ENCODE assay signal across 8 mouse cellular contexts in genomic region chr2:158410022-158411014, GRCm38 (mm10). TPM values are rescaled to one million over a fixed set of nuclear protein-coding genes. Genes with fewer than 3 reads are reported as not detected.
A peak's percentile ranks its signal among the peaks of the same experiment; 100 is the strongest.
DNase-seq lines count a peak whose midpoint lies in the region; ATAC-seq lines count a peak whose summit lies in the region.

No protein-coding gene starts in this region.

- H3K4me2 ChIP-seq in forebrain, embryonic 16.5 days (ENCODE audit: low read length), result peak overlapping the region; percentile 98
- H3K4me2 ChIP-seq in hindbrain, embryonic 13.5 days, result peak overlapping the region; percentile 96
- peak overlapping the region; percentile 87 for H3K4me2 ChIP-seq in limb, embryonic 15.5 days
- peak overlapping the region; percentile 93 for H3K4me2 ChIP-seq in midbrain, embryonic 16.5 days (ENCODE audit: low read length)

- peaks cover 22% of the 10 kb centered on the region for H3K4me1 ChIP-seq in forebrain, embryonic 16.5 days (replicated peaks; ENCODE audit: control insufficient read depth, insufficient read depth, low read length)
- peaks cover 37% of the 10 kb centered on the region for H3K4me1 ChIP-seq in hindbrain, embryonic 13.5 days (replicated peaks)
- H3K4me1 ChIP-seq in limb, embryonic 15.5 days, result peaks cover 19% of the 10 kb centered on the region
- H3K4me1 ChIP-seq in midbrain, embryonic 16.5 days (ENCODE audit: control insufficient read depth, insufficient read depth, low read length), result peaks cover 31% of the 10 kb centered on the region

- H3K9me3 ChIP-seq in forebrain, embryonic 16.5 days (ENCODE audit: control insufficient read depth, low read length), result no peaks in the 10 kb centered on the region
- H3K9me3 ChIP-seq in hindbrain, embryonic 13.5 days, result no peaks in the 10 kb centered on the region
- no peaks in the 10 kb centered on the region for H3K9me3 ChIP-seq in limb, embryonic 15.5 days
- H3K9me3 ChIP-seq in midbrain, embryonic 16.5 days (replicated peaks; ENCODE audit: control insufficient read depth, low read length, poor library complexity, severe bottlenecking), result no peaks in the 10 kb centered on the region

- H3K27ac ChIP-seq in forebrain, embryonic 16.5 days (ENCODE audit: low read length), result peak overlapping the region; percentile 81
- peak overlapping the region; percentile 96 for H3K27ac ChIP-seq in hindbrain, embryonic 13.5 days
- H3K27ac ChIP-seq in limb, embryonic 15.5 days, result peak overlapping the region; percentile 83
- H3K27ac ChIP-seq in midbrain, embryonic 16.5 days (ENCODE audit: low read length), result peak overlapping the region; percentile 92

- no peaks in the 10 kb centered on the region for H3K36me3 ChIP-seq in forebrain, embryonic 16.5 days (ENCODE audit: control insufficient read depth, insufficient read depth)
- H3K36me3 ChIP-seq in hindbrain, embryonic 13.5 days, result no peaks in the 10 kb centered on the region
- no peaks in the 10 kb centered on the region for H3K36me3 ChIP-seq in limb, embryonic 15.5 days
- H3K36me3 ChIP-seq in midbrain, embryonic 16.5 days (ENCODE audit: control insufficient read depth, insufficient read depth, low read length), result no peaks in the 10 kb centered on the region

- ATAC-seq in forebrain, embryonic 16.5 days, result peak; percentile 26
- ATAC-seq in hindbrain, embryonic 13.5 days (ENCODE audit: low FRiP score), result peak; percentile 52
- ATAC-seq in limb, embryonic 15.5 days (ENCODE audit: insufficient number of reproducible peaks, low FRiP score, low TSS enrichment, low read depth), result peak; percentile 69
- peak; percentile 66 for ATAC-seq in midbrain, embryonic 16.5 days

- H3K4me3 ChIP-seq in forebrain, embryonic 16.5 days (replicated peaks; ENCODE audit: low read length), result peak overlapping the region; percentile 97
- H3K4me3 ChIP-seq in hindbrain, embryonic 13.5 days, result peak overlapping the region; percentile 80
- peak overlapping the region; percentile 87 for H3K4me3 ChIP-seq in limb, embryonic 15.5 days
- H3K4me3 ChIP-seq in midbrain, embryonic 16.5 days (ENCODE audit: low read depth, low read length), result peak overlapping the region; percentile 67

- DNase-seq in layer of hippocampus, postnatal 10 days (ENCODE audit: low spot score in 2 of 2), result peak; percentile 43 to 55
- no peak for DNase-seq in layer of hippocampus, adult 18-20 months (ENCODE audit: low spot score in 2 of 2)
- DNase-seq in cerebellum, adult 8-10 months, result peak; percentile 47
- peak; percentile 16 to 20 for DNase-seq in spleen, postnatal 36 days (ENCODE audit: low spot score in 2 of 2)

- 3% methylated on average over 34 of the region's 67 CpGs for WGBS in forebrain, embryonic 16.5 days
- 3% methylated on average over 47 of the region's 67 CpGs for WGBS in hindbrain, embryonic 13.5 days
- WGBS in limb, embryonic 15.5 days, result 2% methylated on average over 60 of the region's 67 CpGs
- WGBS in midbrain, embryonic 16.5 days, result 3% methylated on average over 45 of the region's 67 CpGs

- peak overlapping the region; percentile 92 for H3K9ac ChIP-seq in forebrain, embryonic 16.5 days (replicated peaks; ENCODE audit: low read depth, low read length)
- H3K9ac ChIP-seq in hindbrain, embryonic 13.5 days, result peak overlapping the region; percentile 88
- peak overlapping the region; percentile 85 for H3K9ac ChIP-seq in limb, embryonic 15.5 days
- H3K9ac ChIP-seq in midbrain, embryonic 16.5 days (ENCODE audit: low read depth, low read length), result peak overlapping the region; percentile 90

- no peaks in the 10 kb centered on the region for H3K27me3 ChIP-seq in forebrain, embryonic 16.5 days (replicated peaks; ENCODE audit: control insufficient read depth, insufficient read depth, low read length)
- no peaks in the 10 kb centered on the region for H3K27me3 ChIP-seq in hindbrain, embryonic 13.5 days
- no peaks in the 10 kb centered on the region for H3K27me3 ChIP-seq in limb, embryonic 15.5 days
- H3K27me3 ChIP-seq in midbrain, embryonic 16.5 days (ENCODE audit: control insufficient read depth, insufficient read depth, low read depth, low read length), result no peaks in the 10 kb centered on the region

RNA-seq across cellular contexts. Expression of gene Ralgapb, which starts 0.7 kb away (rescaled TPM):
- total RNA-seq in layer of hippocampus, postnatal 10 days (2021), result 10 to 100 TPM; 73.8 to 82.2 TPM
- total RNA-seq in layer of hippocampus, adult 18-20 months (2021), result 10 to 100 TPM; 94.8 to 96.0 TPM
- polyA plus RNA-seq in forebrain, embryonic 16.5 days (2015; fragmentation: Nextera tagmentation; extraction: Ambion mirVana), result 24.7 and 26.9 TPM in 2 replicates
- 22.8 and 25.5 TPM in 2 replicates for polyA plus RNA-seq in hindbrain, embryonic 13.5 days (2015; fragmentation: Nextera tagmentation; extraction: Ambion mirVana)
- polyA plus RNA-seq in limb, embryonic 15.5 days (2015; fragmentation: Nextera tagmentation; extraction: Ambion mirVana), result 14.3 and 15.3 TPM in 2 replicates
- polyA plus RNA-seq in midbrain, embryonic 16.5 days (2015; fragmentation: Nextera tagmentation; extraction: Ambion mirVana), result 19.9 and 25.2 TPM in 2 replicates

RNA-seq across cellular contexts. Expression of gene Snhg11, which starts 34.9 kb away (rescaled TPM):
- 100 to 1,000 TPM; 459 to 580 TPM for total RNA-seq in layer of hippocampus, postnatal 10 days (2021)
- total RNA-seq in layer of hippocampus, adult 18-20 months (2021), result 100 to 1,000 TPM; 436 to 499 TPM
- 49.7 and 217 TPM in 2 replicates for polyA plus RNA-seq in forebrain, embryonic 16.5 days (2015; fragmentation: Nextera tagmentation; extraction: Ambion mirVana)
- 518 and 582 TPM in 2 replicates for polyA plus RNA-seq in hindbrain, embryonic 13.5 days (2015; fragmentation: Nextera tagmentation; extraction: Ambion mirVana)
- 2.9 and 4.6 TPM in 2 replicates for polyA plus RNA-seq in limb, embryonic 15.5 days (2015; fragmentation: Nextera tagmentation; extraction: Ambion mirVana)
- polyA plus RNA-seq in midbrain, embryonic 16.5 days (2015; fragmentation: Nextera tagmentation; extraction: Ambion mirVana), result 636 and 732 TPM in 2 replicates

Comparison
In these comparisons a context has a peak if more than half of its experiments do, and no peak if none do; other contexts are left out.
1. DNase-seq: peak in layer of hippocampus, postnatal 10 days (2 of 2), cerebellum, adult 8-10 months (single experiment) and spleen, postnatal 36 days (2 of 2); none in layer of hippocampus, adult 18-20 months (0 of 2).
2. Peak in every context shown above with its lines, with median percentiles within 50 percentile points of each other: ATAC-seq, H3K27ac ChIP-seq, H3K4me2 ChIP-seq, H3K4me3 ChIP-seq and H3K9ac ChIP-seq.